Mouse (Mus musculus): ENCODE results near the gene Olfr834.

The Olfr834 gene

DNA sequence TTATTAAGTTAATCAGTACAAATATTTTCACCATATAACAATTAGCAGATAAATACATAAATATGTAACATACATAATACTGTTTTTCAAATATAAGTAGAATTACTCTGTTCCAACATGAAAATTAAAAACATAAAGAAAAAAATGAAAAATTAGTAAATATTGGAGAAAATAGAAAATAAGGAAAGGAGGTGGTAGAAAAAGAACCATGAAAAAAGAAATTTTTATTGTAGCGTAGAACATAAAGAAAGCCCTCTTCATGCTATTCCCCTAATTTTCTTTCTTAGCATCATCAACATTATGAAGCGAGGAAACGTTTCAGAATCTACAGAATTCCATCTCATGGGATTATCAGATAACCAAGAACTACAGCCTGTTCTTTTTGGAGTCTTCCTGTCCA lies at the start of gene Olfr834:
Olfr834 (plus strand) TSS at position 301 of the 400 bp plus-strand sequence.
- DNase-seq (ENCODE audit: low spot score in 2 of 2): no peak

DNA sequence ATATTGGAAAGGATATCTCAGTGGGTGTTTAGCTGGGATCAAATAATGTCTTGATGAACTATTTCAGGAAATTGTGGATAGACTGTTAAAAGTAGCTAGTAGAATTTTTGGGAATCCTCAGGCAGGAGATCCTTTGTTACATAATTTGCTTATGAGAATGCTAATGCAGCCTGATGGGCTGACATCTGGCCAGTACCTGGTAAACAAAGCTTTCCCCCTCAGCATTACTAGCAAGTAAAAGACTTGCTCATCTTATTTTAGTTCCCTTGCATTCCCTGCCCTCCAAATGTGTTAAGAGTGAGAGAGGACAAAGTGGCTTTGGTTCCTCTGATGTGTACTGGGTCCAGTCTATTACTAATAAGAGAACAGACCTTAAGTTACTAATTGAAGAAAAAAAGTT lies 25.8 kb upstream of the Olfr834 start:
- no peak for DNase-seq (ENCODE audit: low spot score in 2 of 2)

DNA sequence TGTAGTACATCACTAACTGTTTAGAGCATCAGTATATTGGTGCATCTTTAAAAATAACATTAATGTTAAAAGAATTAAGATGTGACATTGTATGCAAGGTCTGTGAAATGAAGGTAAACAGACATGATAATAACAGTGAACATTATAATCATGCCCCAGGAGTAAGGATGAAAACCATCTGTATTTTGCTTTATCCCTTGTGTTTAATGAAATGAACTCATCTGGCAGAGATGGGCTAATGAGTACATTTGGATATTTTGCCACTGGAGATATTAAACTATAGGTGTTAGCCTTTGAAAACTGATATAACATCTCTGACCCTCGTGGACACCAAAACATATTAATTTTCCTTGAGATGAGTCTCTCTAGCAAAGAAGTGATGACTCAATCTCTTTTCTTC lies 44.6 kb downstream of the Olfr834 start, which contains the start of gene Olfr835:
Olfr835 (plus strand) TSS at position 301 of the 400 bp plus-strand sequence.
- no peak for DNase-seq (ENCODE audit: low spot score in 2 of 2)
